Mouse (Mus musculus) mouse trophoblast stem cell (cell line): Measurements from ENCODE around the gene Kat5.

Source experiments
- in situ Hi-C, 2 experiments: fragments of 300-500 bp; cut with MseI, MboI; formaldehyde crosslinking; loops; 2 replicates in 1 of 2; 3 replicates in 1 of 2; pipeline ENCODE4 v1.15.1; 2025

Gene Kat5

DNA sequence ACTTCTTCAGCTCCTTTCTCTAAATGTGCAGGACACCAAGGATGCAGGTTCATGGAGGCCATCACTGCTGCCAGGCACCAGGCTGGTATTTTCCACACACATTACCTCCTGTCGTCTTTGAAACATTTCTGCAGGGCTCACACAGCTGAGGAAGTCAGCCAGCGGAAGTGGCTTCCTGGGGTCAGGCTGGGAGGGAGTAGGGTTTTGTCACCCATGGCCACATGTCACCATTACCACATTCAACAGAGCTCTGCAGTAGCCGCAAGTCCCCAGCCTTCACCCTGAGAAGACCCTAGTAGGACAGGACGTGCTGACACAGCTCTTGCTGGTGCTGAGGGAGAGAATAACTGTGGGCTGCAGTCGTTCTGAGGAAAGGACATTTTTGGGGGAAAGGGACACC is 38.2 kb downstream of the Kat5 start:
- in situ Hi-C loops = no loop called here

DNA sequence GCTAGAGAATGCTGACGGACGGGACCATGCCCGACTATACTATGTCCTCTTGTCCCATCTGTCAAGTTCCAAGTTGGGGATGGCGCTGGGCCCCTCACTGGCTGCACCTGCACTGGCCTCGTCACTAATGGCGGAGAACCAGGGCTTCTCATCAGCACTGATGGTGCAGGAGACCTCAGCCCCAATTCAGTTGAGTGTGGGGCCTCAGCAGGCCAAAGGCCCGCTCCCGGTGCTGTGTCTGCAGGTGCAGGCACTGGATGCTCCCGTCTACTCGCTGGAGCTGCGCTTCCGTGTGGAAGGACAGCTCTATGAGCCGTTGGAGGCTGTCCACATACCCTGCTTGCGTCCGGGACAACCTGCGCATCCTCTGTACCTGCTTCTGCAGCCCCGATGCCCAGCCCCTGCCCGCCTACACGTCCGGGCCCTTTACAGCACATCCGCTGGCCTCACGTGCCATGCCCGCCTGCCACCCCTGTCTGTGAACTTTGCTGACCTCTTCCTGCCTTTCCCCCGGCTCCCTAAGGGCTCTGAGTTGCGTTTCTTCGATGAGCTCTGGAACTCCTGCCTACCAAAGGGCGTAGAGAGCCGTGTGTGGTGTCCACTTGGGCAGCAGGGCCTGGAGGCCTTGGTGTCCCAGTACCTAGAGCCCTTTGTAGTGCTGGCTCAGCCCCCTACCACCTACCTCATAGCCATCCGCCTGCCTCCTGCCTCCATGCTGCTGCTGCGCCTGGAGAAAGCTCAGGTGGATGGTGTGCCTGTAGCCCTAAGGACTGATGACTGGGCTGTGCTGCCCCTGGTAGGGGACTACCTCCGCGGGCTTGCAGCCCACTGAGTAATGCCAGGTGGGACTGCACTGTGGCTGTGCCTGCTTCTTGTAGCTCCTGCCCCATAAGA is 39.4 kb downstream of the Kat5 start:
- in situ Hi-C loops = no loop called here

DNA sequence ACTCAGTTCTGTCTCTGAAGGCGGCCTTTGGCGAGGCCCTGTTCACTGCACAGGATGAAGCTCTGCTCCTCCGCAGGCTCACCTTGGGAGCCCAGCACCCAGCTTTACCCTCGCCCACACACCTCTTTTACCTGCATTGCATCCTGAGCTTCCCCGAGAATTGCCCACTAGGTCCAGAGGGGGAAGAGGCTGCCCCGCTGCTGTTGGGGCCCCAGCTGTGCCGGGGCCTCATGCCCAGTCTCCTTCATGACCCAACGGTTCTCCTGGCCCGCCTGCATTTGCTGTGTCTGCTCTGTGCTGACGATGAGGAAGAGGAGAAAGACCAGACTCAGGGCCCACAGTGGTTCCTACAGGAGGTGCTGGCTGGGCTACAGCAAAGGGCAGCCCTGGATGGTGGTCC is 40.5 kb downstream of the Kat5 start:
- in situ Hi-C loops = loop anchor here (5.0 kb wide), 2 partner anchors 37 to 42 kb away; no protein-coding TSS in a partner anchor

DNA sequence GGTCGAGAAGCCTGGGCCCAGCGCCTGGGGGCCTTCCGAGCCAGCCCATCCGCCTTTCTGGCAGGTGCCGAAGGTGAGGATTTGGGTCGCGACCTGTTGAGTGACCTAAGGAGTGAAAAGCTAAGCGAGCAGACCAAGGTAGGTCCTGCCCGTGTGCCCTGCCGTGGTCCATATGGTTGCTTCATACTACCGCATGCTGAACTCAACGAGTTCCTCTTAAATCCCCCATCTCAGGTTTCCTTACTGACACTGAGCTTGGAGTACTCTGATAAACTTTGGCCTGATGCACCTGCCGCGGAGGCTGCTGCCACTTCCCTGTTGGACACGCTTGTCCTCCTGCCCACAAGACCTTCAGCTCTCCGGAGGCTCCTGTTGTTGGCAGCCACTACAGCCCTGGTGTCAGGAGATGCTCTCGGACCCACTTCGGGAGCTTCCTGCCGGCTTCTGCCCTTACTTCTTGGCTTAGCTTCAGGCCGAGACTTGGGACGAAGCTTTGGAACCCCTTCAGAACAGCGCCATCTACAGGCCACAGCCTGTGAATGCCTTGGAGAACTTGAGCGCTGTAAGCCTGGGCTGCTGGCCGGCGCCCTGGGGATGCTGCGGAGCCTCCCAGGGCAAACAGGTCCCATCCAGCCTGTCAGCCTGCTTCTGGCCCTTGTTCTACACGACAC is 41.4 kb downstream of the Kat5 start:
- in situ Hi-C loops = loop anchor here (5.0 kb wide), 2 partner anchors 36 to 41 kb away; no protein-coding TSS in a partner anchor

DNA sequence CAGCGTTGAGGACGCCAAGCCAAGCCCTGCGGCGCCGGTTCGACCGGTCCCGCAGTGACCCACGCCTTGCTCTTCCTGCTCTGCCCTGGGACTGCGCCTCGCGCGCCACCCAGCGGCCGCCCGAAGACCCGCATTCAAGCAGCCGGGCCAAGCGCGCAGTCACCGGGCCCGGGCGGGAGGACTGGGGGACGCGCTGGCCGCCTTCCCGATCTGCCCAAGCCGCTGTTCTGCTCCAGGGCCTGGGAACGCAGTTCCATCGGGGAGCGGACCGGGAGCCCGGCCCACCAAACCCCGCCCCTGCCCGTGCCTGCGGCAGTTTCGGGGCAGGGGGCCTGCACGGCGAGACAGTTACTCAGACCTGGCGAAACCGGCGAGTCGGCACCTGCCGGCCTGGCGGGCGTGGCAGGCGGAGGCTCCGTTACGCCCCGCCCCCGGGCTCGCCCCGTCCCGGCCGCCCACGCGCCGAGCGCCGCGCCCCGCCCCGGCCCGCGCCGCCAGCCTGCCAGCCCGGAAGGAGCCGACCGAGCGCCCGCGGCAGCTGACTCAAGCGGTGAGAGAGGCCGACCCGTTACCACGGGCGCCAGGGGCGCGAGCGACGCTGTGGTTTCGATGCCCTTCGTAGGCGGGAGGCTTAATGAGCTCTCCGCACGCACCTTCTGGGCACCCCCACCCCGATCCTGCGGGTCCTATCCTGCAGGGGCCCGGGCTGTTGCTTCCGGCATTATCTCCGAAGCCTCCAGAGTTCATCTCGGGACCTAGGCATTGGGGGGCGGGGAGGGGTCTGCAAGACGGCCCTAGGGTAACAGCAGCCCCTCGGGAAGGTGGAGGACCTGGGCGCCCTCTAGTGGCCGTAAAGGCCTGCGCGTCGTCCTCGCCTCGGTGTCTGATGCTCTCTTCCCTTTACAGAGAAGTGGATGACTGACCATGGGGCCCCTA is 42.2 kb downstream of the Kat5 start, which contains the start of gene Ap5b1:
Gene Ap5b1, plus strand, starts transcription at position 492 of the 936 bp plus-strand sequence.
- in situ Hi-C loops = loop anchor here (5.0 kb wide), 2 partner anchors 36 to 41 kb away; no protein-coding TSS in a partner anchor

DNA sequence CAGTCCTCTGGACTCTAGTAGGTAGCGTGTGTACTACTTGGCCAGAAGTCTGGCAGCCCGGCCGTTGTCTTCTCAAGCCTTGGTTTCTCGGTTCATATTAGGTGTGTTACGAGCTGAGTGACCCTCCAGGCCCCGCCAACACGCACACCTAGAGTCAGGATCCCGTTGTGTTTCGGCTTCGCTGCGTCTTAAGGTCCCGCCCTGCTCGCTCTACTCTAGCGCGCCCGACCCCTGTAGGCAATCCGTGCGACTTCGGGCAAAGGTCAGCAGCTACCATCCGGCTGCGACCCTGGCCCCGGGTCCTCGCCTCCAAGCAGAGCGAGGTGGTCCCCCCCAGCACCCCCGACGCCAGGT is 42.9 kb downstream of the Kat5 start:
- in situ Hi-C loops = loop anchor here (5.0 kb wide), 2 partner anchors 35 to 40 kb away; no protein-coding TSS in a partner anchor

DNA sequence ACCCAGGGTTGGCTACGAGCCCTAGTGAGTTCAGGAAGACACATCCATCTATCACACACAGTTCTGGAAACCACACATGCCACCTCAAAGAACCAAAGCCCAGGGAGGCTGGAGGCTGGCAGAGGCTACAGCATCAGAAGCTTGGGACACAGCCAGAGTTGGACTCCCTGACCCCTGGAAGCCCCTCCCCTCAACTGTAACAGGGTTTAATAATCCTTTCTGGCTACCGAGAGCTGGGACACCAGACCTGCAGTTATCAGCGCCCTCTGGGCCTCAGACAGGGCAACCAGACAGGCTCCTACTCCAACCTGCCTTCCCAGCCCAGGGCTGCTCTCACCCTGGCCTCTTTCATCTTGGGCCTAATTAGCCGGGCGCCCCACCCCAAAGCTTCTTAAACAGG is 43.7 kb downstream of the Kat5 start:
- in situ Hi-C loops = loop anchor here (5.0 kb wide), 2 partner anchors 34 to 39 kb away; no protein-coding TSS in a partner anchor

DNA sequence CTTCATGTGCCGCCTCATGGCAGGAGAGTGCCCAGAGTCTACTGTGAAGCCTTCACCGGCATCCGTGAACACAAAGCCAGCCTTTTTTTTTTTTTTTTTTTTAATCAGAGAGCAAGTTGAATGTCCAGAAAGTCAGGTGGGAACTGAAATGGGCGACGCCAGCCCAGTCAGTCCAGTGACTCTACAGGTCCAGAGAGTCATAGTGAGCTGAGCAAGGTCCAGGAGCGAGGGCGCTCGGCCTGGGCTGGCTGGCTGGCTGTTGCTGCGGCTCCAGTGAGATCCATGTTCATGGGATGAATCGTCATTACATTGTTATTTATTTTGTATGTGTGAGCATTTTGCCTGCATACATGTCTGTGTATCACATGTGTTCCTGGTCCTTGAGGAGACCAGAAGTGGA is 47.3 kb downstream of the Kat5 start:
- in situ Hi-C loops = no loop called here

DNA sequence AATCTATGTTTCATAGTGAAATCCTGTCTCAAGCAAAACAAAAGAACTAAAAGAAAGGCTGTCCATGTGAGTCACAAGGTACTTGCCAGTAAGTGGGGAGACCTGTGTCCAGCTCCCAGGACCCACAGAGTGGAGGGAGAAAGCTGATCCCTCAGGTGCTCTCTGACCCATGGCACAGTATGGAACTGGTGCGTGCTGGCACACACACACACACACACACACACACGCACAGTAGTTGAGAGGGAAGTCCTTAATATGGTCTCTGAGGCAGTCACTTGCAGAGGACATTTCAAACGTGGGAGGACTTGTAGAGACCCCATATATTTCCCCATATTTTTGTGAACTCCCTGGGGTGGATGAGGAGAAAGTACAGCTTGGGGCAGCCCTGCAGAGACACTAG is 48.2 kb downstream of the Kat5 start:
- in situ Hi-C loops = no loop called here

DNA sequence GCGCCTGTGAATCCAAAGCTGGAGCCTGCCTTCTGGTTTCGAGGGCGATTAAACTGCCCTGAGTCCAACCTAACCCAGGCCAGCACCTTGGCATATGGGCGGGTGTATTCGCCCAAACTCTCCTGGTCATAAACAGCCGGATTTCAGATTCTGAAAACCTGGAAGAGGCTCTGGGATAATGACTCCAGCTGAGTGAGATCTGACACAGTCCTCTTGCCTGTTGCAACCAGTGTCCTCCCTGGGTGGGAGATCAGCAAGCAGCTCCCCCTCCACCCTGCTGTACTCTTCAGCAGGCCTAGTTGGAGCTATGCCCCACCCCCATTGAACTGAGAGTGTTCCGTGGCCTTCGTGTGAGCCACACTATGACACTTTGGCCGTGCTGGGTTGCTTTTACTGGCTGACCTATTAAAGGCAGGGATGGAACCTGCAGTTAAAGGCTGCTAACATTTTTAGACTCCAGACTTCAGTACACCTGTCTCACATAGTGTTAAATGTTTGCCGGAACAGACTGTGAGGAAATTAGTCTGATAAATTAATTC is 48.7 kb downstream of the Kat5 start:
- in situ Hi-C loops = no loop called here

DNA sequence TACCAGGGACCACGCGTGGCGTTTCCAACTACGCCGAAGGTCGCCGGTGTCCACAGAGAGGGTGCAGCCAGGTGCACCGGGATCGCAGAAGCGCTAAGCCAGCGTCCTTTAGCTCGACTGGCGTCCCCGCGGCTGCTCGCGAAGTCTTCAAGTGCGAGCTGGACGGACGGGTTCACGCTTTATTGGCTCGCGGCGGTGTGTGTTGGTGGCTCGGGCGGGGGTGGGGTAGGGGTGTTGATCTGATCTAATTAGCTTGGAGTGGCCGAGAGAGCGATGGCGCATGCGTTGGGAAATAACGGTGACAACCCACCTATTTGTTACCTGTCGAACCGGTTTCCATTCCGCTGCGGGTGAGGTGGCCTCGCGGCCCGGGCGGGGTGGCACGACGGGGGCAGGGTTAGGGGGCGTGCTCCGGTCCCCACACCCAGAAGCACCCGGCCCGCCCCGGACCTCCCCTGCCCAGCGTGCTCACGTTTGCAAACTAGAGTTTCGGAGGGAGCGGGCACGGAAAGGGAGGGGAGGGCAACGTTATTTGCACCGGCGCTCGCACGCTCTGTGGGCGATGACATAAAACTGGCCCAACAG is 49.5 kb downstream of the Kat5 start, which contains the start of gene Ovol1:
Gene Ovol1, minus strand, starts transcription at position 190 of the 585 bp plus-strand sequence.
- in situ Hi-C loops = no loop called here

DNA sequence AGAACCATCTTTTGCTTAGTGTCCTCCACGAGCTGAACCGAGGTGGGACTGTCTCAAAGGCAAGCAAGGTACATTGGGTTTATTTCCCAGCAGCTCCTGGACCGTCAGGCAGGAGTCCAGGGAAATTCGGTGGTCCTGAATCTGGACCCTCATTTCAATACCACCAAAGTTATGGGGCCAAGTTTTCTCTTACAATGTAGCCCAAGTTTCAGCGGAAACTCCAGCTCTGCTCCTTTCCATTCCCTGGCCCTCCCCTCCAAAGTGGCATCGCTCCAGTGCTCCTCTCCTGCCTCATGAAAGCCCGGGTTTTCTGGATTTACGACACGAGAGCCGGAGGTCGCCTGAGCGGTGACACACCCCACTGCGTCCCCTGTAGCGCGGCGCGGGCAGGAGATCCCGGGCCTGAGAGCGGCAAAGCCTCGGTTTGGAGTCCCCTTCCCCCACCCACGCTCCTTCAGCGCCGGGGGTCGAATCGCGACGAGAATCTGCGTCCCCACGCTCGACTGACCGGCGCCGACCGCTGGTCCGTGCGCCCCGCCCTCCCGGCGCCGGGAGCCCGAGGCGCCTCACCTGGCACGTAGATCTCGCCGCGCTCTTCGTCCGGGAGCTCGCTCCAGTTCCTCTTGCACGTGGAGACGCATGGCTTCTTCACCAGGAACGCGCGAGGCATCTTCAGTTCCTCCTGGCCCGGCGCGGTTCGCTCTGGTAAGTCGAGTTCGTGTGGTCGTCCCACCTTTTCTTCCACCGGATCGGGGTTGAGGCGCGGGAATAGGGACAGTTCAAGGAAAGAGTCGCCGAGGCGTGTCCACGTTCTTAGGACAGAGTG is 50.2 kb downstream of the Kat5 start:
- in situ Hi-C loops = no loop called here

DNA sequence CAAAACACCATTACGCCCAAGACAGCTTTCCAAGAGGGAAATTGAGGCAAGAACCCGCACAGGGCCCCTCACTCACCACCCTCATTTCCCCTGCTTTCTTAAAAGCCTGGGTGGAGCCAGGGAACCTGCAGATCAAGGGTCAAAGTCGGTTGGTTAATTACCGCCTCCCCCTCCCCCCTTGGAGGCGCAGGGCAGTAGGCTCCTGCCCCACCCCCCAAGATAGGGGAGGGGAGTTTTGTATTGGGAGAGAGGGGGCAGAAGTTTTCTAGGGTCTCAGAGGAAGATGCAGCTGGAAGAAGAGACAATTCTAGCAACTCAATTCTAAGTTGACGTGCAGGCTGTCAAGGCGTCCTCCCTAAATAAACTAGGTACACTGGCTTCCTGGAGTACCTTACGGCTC is 50.8 kb downstream of the Kat5 start:
- in situ Hi-C loops = no loop called here

DNA sequence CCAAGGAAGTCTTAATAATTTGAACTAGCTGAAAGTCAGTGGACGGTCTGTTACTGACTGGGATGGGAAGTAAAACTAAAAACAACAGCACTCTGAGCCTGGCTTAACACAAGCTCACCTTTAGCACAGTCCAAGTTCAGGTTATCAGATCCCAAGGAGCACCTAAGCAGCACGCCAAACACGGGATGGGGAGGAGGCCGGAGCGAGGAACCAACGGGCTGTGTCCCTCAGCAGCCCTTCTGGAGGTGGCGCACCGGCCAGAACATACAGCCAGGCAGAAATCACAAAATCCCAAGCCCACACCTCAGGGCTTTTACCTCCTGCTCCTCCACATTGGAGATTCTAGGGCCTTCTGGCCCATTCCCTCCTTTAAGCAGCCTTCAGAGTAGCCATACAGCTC is 51.3 kb downstream of the Kat5 start:
- in situ Hi-C loops = no loop called here

DNA sequence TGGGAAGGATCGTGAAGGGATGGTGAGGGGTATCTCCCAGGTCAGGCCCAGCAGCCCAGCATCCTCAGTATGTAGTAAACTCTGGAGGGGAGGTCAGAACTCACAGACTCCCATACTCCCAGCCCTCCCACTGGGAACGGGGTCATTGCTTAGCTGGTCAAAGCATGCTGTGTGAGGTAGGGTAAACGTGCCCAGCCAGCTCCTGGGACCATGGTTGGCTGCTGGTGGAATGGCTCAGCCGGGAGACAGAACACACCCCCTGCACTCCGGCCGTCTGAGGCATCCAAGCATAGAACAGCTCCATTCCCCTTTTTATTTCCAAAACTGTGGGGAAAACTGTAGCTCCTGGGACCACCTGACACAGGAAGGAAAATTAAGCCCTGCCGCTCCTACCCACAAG is 51.9 kb downstream of the Kat5 start:
- in situ Hi-C loops = no loop called here

DNA sequence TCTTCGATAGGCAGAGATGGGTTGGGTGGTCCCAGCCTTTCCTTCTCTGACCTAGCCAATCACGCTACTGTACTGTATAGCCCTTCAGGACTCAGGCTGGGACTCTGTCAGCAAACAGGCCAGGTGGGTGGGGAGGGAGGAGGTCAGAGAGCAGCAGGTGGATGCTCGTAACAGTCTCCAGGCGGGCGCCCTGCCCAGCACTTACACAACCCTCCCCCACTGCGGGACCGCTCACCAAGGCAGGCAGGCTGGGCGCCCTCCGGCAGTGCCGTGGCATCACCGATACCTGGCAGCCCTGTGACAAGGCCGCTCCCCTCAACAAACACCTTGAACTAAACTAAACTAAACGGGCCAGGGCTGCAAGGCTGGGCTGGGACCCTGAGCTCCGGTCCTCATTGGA is 55.8 kb downstream of the Kat5 start:
- in situ Hi-C loops = no loop called here

DNA sequence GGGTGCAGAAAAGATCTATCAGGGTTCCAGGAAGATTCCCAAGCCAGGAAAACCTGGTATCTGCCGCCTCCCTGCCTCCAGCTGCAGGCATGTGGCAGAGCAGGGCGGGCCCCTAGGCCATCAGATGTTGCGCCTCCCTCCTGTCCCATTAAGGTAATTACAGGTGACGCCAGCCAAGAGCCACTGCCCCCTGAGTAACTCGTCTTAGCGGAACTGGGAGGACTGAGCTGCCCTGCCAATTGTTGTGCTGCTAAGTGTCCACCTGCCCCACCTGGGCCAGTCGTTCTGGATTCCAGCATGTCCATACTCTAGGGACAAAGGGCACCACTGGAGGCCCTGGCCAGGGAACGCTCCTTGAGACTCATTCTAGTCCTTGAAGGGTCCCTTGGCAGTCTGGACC is 56.2 kb downstream of the Kat5 start:
- in situ Hi-C loops = no loop called here
